Mouse (Mus musculus): ENCODE measurements around the gene Spata13.

- TF ChIP-seq CTCF (IDR thresholded peaks at IDR 0.05; ENCODE audit: extremely low read depth, insufficient read length, insufficient replicate concordance, low read depth, low read length), result no peak
- TF ChIP-seq POLR2A (IDR thresholded peaks at IDR 0.05; ENCODE audit: low read depth, low read length), result no peak
Observed at GRCm38 (mm10) chr14:60634877-60635771, 1.3 kb downstream of the Spata13 start.
